Mouse (Mus musculus) embryonic facial prominence, embryonic 11.5 days (tissue): ENCODE results near the gene Zfp91. TPM values are rescaled to one million over a fixed set of nuclear protein-coding genes. Genes with fewer than 3 reads are reported as not detected.

Experiments used
- ATAC-seq: fragments of 200-750 bp; cut with Nextera tagmentation; replicated peaks from 2 replicates; pipeline ENCODE4 v1.8.0; 2017; ENCODE audit warnings: low read depth; ENCODE audit not compliant: insufficient number of reproducible peaks, low FRiP score, low TSS enrichment
- DNase-seq: peaks from one replicate; pipeline ENCODE4 v3.0.0-alpha.2; 2015; ENCODE audit warnings: low spot score
- H3K27ac ChIP-seq: fragments of 300-500 bp; sonication (generic); replicated peaks from 2 replicates; pipeline ENCODE4 v1.5.1; 2014; ENCODE audit warnings: mild to moderate bottlenecking, low read depth, low read length, control low read depth
- H3K27me3 ChIP-seq: fragments of 300-500 bp; sonication (generic); 2 replicates; pipeline ENCODE4 v1.6.1; 2014; ENCODE audit warnings: mild to moderate bottlenecking, low read length, moderate library complexity, mixed read lengths; ENCODE audit not compliant: control insufficient read depth, insufficient read depth
- H3K36me3 ChIP-seq: fragments of 300-500 bp; sonication (generic); replicated peaks from 2 replicates; pipeline ENCODE4 v1.6.1; 2014; ENCODE audit warnings: low read depth, mild to moderate bottlenecking, low read length, moderate library complexity, mixed read lengths; ENCODE audit not compliant: control insufficient read depth, insufficient read depth
- H3K4me1 ChIP-seq: fragments of 300-500 bp; sonication (generic); 2 replicates; pipeline ENCODE4 v1.6.1; 2014; ENCODE audit warnings: low read length, mixed read lengths; ENCODE audit not compliant: control insufficient read depth, insufficient read depth
- H3K4me2 ChIP-seq: fragments of 300-500 bp; sonication (generic); 2 replicates; pipeline ENCODE4 v1.6.1; 2014; ENCODE audit warnings: low read depth, mild to moderate bottlenecking, control low read depth, low read length, moderate library complexity
- H3K4me3 ChIP-seq: fragments of 300-500 bp; sonication (generic); 2 replicates; pipeline ENCODE4 v1.5.1; 2014; ENCODE audit warnings: low read depth, low read length, control low read depth
- H3K9ac ChIP-seq: fragments of 300-500 bp; sonication (generic); replicated peaks from 2 replicates; pipeline ENCODE4 v1.6.1; 2014; ENCODE audit warnings: mild to moderate bottlenecking, control low read depth, low read length
- H3K9me3 ChIP-seq: fragments of 300-500 bp; sonication (generic); replicated peaks from 2 replicates; pipeline ENCODE4 v1.6.1; 2016; ENCODE audit warnings: mild to moderate bottlenecking, low read length, inconsistent platforms, mixed read lengths; ENCODE audit not compliant: control insufficient read depth
- WGBS: fragments of 180-500 bp; shearing (Covaris S2); extraction: QIAGEN DNeasy Blood & Tissue Kit; methylation state at CpG from one replicate; pipeline ENCODE4 v1.1.7; 2014; 5-methylcytosine and 5-hydroxymethylcytosine counted together
- polyA plus RNA-seq: library from polyadenylated mRNA; unstranded; fragments of >200 nt; fragmentation: Nextera tagmentation; extraction: Ambion mirVana; gene quantifications from 2 replicates; pipeline ENCODE4 v1.2.1, GENCODE M21; 2014

Zfp91 gene
- polyA plus RNA-seq, 1 experiment from 2014 or later = 11.0 TPM

DNA sequence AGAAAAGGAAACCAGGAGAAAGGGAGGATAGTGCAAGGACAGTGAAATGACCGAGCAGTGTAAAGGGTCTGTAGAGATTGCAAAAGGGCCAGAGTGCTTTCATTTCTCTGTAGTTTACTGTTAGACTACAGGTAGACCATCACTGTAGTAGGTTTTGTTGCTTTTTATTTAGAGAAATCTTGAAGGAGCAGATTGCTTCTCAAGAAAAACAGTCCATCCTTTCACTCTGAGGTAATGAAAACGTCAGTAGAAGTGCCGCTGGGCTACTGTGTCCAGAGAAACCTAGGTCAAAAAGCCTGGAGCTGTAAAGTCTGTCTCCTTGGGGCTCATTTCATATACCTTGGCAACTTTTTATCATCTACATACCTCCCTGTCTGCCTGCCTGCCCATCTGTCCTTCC lies 3.2 kb upstream of the Zfp91 start:
- Histone ChIP-seq H3K27me3 (no peaks in the 10 kb centered on the region), H3K4me1 (no peaks in the 10 kb centered on the region), H3K36me3 (no peaks in the 10 kb centered on the region), H3K27ac (no peak overlapping the region), H3K9me3 (no peaks in the 10 kb centered on the region), H3K4me2 (no peak overlapping the region), H3K9ac (no peak overlapping the region), H3K4me3 (no peak overlapping the region)
- WGBS = 93% methylated on average over 3 of the region's 3 CpGs
- no peak for ATAC-seq
- no peak for DNase-seq

DNA sequence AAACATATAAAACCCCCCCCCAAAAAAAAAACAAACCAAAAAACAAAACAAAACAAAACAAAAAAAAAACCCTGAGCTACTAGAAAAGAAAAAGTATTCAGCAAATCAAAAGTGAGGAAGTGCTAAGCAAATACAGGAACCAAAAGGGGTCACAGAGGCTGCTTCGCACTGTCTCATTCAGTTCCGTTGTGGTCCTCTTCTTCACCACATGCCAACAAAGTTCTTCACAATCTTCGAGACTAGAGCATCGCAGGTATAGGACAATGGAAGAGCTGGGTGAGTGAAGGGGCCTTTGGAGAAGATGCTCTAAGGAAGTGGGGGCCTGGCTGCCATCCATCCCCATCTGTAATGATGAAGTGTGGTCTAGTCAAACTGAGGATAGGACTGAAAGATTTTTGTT lies 2.5 kb upstream of the Zfp91 start:
- ATAC-seq = no peak

DNA sequence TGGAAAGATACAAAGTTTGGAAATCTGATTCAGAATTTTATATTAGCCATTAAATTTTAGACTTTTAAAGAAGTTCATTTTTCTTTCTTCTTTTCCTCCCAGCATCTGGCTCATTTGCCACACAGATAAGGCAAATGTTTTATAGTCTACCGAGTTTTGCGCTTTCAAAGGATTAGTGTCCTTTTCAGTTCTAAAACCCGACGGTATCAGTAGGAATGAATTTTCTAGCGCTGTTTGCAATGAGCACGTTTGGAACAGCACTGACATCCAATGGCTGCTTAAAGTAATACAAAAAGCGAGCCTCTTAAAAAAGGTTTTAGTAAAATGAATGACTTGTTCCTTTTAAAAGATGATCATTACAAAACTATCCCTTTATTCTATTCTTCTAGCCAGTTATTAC lies 1.1 kb upstream of the Zfp91 start:
- 1% methylated on average over 7 of the region's 7 CpGs for WGBS
- H3K4me3 ChIP-seq = peak overlapping the region; percentile 92
- DNase-seq = peak; percentile 58

More for the DNA sequence above, 2.5 kb upstream of the Zfp91 start:
- Histone ChIP-seq H3K27me3 (no peaks in the 10 kb centered on the region), H3K4me3 (no peak overlapping the region), H3K4me1 (no peaks in the 10 kb centered on the region), H3K27ac (no peak overlapping the region), H3K36me3 (no peaks in the 10 kb centered on the region), H3K9ac (no peak overlapping the region), H3K9me3 (no peaks in the 10 kb centered on the region), H3K4me2 (no peak overlapping the region)
- DNase-seq = no peak
- 77% methylated on average over 4 of the region's 4 CpGs for WGBS

DNA sequence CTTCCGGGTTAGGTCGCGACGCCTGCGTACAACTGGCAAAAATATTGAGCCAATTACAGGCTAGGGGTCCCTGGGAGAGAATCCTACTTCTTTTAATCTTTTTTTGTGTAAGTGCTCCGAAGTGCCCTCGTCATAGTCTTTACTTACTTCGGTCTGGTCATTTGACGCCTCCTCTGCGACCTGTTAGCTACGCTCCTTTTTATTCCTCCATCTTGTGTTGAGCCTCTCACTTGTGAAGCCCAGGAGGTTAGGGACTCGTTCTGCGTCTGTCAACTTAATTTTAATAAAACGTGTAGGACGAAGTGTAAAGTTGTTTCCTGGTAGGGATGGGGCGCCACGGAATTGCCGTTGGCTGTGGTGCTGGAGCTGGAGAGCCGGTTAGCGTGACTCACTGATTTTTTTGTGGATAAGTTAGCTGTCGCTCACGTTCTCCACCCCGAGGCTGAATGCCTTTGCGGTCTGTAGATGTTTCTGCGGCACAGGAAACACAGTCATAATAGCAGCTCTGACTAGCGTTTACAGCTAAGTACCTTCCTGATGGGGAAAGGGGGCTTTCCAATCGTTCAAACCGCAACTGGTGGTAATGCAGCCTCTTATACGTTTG lies 504 bp upstream of the Zfp91 start:
- Histone ChIP-seq H3K4me2 (peak overlapping the region; percentile 77), H3K4me3 (peak overlapping the region; percentile 92), H3K27me3 (no peaks in the 10 kb centered on the region), H3K4me1 (no peaks in the 10 kb centered on the region), H3K9ac (peak overlapping the region; percentile 88), H3K9me3 (no peaks in the 10 kb centered on the region), H3K27ac (peak overlapping the region; percentile 100), H3K36me3 (no peaks in the 10 kb centered on the region)
- DNase-seq = peak; percentile 68
- WGBS = under 1% methylated on average over 29 of the region's 29 CpGs
- peak; percentile 4; the same call in 1 of the 2 replicates for ATAC-seq

More for the DNA sequence above, 1.1 kb upstream of the Zfp91 start:
- Histone ChIP-seq H3K9ac (peak overlapping the region; percentile 88; the same call in 1 of the 2 replicates), H3K27me3 (no peaks in the 10 kb centered on the region), H3K4me2 (peak overlapping the region; percentile 77), H3K36me3 (no peaks in the 10 kb centered on the region), H3K4me1 (no peaks in the 10 kb centered on the region), H3K27ac (peak overlapping the region; percentile 100), H3K9me3 (no peaks in the 10 kb centered on the region)
- ATAC-seq = no peak

DNA sequence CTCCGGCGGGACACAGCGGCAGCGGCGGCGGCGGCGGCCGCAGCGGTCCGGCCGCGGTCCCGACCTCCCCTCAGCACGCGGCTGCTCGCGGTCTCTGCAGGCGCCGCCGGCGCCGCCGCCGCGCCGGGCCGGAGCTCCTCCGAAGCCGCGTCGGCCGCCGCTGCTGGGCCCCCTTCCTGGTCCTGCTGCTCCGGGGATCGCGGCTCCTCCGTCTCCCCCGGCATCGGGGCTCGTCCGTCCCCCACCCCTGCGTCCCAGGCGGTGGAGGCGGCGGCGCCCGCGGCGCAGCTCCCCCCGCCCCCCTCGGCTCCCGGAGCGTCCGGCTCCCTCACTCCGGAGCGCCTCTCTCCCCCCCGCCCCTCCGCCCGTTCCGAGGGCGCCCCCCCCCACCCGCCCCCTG lies 816 bp downstream of the Zfp91 start:
- Histone ChIP-seq H3K36me3 (no peaks in the 10 kb centered on the region), H3K4me3 (peak overlapping the region; percentile 92), H3K9me3 (no peaks in the 10 kb centered on the region), H3K4me1 (no peaks in the 10 kb centered on the region), H3K9ac (peak overlapping the region; percentile 98), H3K27ac (peak overlapping the region; percentile 100), H3K4me2 (peak overlapping the region; percentile 16; the same call in 1 of the 2 replicates), H3K27me3 (no peaks in the 10 kb centered on the region)
- WGBS = 0% methylated on average over 20 of the region's 63 CpGs
- DNase-seq = no peak
- ATAC-seq = peak; percentile 22

DNA sequence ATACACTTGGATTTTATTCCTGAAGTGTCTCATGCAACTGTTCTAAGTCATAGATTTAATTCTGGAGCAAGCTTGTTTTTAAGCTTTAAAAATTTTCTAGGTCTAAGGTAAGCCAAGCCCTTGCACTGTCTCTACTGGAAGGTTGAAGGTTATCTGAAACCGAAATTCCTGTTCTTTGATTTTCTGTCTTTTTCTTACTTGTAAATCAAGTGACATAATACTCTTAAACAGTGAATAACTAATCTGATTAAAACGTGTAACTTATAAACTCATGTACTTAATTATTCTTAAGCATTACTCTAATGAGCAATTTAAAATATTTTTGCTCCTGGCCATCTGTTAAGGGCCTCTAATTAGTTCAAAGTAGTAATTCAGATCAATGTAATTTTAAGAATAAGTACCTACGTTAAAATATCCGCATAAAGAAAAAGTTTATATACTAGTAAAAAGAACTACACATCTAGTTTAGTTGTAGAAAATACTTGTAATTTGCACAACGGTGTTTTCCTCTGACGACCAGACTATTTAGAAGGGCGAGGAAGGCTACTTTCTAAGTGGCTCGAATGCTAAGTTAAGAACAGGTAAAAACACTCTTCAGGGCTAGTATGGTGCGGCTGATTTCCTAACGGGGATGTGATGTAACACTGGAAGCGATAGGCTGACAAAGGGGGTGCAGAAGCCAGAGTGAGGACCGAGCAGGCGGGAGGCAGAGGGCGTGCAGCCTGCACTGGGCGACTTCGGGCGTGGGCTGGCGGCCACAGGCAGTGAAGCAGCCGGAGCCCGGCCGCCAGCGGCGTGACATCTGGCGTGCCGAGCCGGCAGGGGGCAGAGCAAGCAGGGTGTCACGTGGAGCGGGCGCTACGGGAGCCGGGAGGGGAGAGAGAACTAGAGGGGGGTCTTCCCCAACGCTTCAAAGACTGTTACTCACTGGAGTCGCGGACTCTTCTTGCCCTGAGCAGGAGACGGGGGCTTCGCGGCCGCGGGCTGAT lies 1.6 kb downstream of the Zfp91 start:
- under 1% methylated on average over 38 of the region's 39 CpGs for WGBS
- no peaks in the 10 kb centered on the region for H3K4me1 ChIP-seq
- H3K27ac ChIP-seq = peak overlapping the region; percentile 100
- H3K4me2 ChIP-seq = peak overlapping the region; percentile 46
- DNase-seq (peak; percentile 92), ATAC-seq (peak; percentile 73)
- H3K9ac ChIP-seq = peak overlapping the region; percentile 98
- H3K4me3 ChIP-seq = peak overlapping the region; percentile 92
- no peaks in the 10 kb centered on the region for H3K9me3 ChIP-seq
- H3K27me3 ChIP-seq = no peaks in the 10 kb centered on the region
- no peaks in the 10 kb centered on the region for H3K36me3 ChIP-seq

DNA sequence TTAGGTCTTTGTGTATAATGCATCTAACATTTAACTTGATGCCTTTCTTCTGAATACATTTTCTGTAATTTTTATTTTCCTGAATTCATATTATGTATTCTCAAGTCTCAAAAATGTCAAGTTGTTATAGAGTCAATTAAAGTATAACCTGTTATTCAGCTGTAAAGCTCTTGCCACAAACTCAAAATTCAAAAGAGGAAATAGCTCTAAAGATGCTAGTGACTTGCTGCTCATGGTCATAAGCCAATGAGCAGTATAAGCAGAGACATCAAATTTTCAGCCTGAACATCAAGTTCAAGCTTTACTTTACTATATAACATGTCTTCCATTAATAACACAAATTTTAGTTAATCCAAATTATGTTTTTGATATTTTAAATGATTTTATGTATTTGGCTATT lies 3.6 kb downstream of the Zfp91 start:
- no peaks in the 10 kb centered on the region for H3K9me3 ChIP-seq
- no peaks in the 10 kb centered on the region for H3K27me3 ChIP-seq
- no peak for ATAC-seq
- no peak overlapping the region for H3K4me2 ChIP-seq
- H3K36me3 ChIP-seq = no peaks in the 10 kb centered on the region
- H3K4me3 ChIP-seq = no peak overlapping the region
- no peaks in the 10 kb centered on the region for H3K4me1 ChIP-seq
- DNase-seq = no peak
- H3K9ac ChIP-seq = no peak overlapping the region
- no peak overlapping the region for H3K27ac ChIP-seq

DNA sequence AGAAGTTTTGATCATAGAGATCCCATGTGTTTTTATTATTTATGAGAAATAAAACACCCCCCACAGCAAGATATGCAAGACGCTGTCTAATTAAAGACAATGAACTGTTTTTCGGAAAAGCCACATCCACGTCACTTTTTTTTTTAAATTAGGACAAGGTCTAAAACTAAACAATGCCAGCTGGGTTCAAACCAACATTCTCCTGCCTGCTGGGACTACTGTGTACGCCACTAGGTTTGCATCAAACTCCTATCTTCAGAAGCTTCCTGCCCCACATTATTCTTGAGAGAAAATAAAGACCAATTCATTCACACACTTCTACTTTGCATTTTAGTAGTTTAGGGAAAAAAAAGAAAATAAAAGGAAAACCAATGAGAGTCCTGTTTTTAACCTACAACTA lies 8.2 kb downstream of the Zfp91 start:
- Histone ChIP-seq H3K4me1 (no peaks in the 10 kb centered on the region), H3K4me2 (no peak overlapping the region), H3K9me3 (no peaks in the 10 kb centered on the region), H3K4me3 (no peak overlapping the region), H3K9ac (no peak overlapping the region), H3K27ac (no peak overlapping the region), H3K36me3 (no peaks in the 10 kb centered on the region), H3K27me3 (no peaks in the 10 kb centered on the region)
- ATAC-seq = no peak
- WGBS = 90% methylated on average over 4 of the region's 4 CpGs
- no peak for DNase-seq
